Mouse (Mus musculus) left cerebral cortex, adult 18-20 months (tissue): ENCODE data around the gene Smo. TPM values are rescaled to one million over a fixed set of nuclear protein-coding genes. Genes with fewer than 3 reads are reported as not detected.
A peak's percentile ranks its signal among the peaks of the same experiment; 100 is the strongest.

Experiments
- DNase-seq, 2 experiments: peaks; one replicate each; pipeline ENCODE4 v3.0.0; 2021 to 2022; ENCODE audit warnings: low spot score in 2 of 2, mixed read lengths in 1 of 2
- total RNA-seq, 2 experiments: library from RNA; stranded (reverse); gene quantifications; 2 replicates each; pipeline ENCODE4 v1.2.3; 2021

Smo gene
- total RNA-seq, 2 experiments from 2014 or later: 8.3 to 9.1 TPM

- no peak for DNase-seq
Measured at GRCm38 (mm10) chr6:29774161-29774560, 38.9 kb downstream of the Smo start.

GRCm38 (mm10) chr6:29775609-29776008 is 40.3 kb downstream of the Smo start:
- peak; percentile 37 to 44 for DNase-seq

GRCm38 (mm10) chr6:29776542-29777237 is 41.4 kb downstream of the Smo start:
- no peak for DNase-seq

GRCm38 (mm10) chr6:29777238-29777555 is 41.9 kb downstream of the Smo start:
- no peak for DNase-seq

GRCm38 (mm10) chr6:29780082-29780481 is 44.8 kb downstream of the Smo start:
- no peak for DNase-seq

- DNase-seq: no peak
Measured at GRCm38 (mm10) chr6:29780571-29780970, 45.3 kb downstream of the Smo start.

- no peak for DNase-seq
Measured at GRCm38 (mm10) chr6:29782239-29782638, 46.9 kb downstream of the Smo start.

- no peak for DNase-seq
Measured at GRCm38 (mm10) chr6:29783960-29784359, 48.7 kb downstream of the Smo start.

- DNase-seq: no peak
Measured at GRCm38 (mm10) chr6:29784413-29785021, 49.2 kb downstream of the Smo start.

- DNase-seq: no peak
Measured at GRCm38 (mm10) chr6:29785759-29786158, 50.5 kb downstream of the Smo start.

GRCm38 (mm10) chr6:29788779-29789350 is 53.6 kb downstream of the Smo start:
- DNase-seq: no peak

GRCm38 (mm10) chr6:29790014-29790698 is 54.9 kb downstream of the Smo start:
- no peak for DNase-seq

GRCm38 (mm10) chr6:29793520-29793919 is 58.2 kb downstream of the Smo start:
- DNase-seq: no peak

GRCm38 (mm10) chr6:29794582-29794981 is 59.3 kb downstream of the Smo start:
- no peak for DNase-seq

GRCm38 (mm10) chr6:29802979-29803378 is 67.7 kb downstream of the Smo start:
- DNase-seq: no peak

GRCm38 (mm10) chr6:29804006-29804405 is 68.7 kb downstream of the Smo start:
- no peak for DNase-seq

GRCm38 (mm10) chr6:29805381-29805780 is 70.1 kb downstream of the Smo start:
- no peak for DNase-seq

Other genes with a start within 250 kb of the Smo start
- 1 to 10 TPM in 1 of 2 experiments, under 1 TPM in 1; 0.63 to 1.1 TPM for gene Kcp, start 227.6 kb upstream of the Smo start, total RNA-seq
- gene Irf5, start 208.9 kb upstream of the Smo start, total RNA-seq: 1 to 10 TPM; 4.2 to 5.2 TPM
- 10 to 100 TPM; 65.1 to 73.0 TPM for gene Tnpo3, start 125.6 kb upstream of the Smo start, total RNA-seq
- gene Tspan33, start 41.3 kb upstream of the Smo start, total RNA-seq: 10 to 100 TPM; 23.1 to 25.9 TPM
- gene Ahcyl2, start 32.5 kb downstream of the Smo start, total RNA-seq: 100 to 1,000 TPM; 136 to 139 TPM
- gene Strip2, start 181.5 kb downstream of the Smo start, total RNA-seq: 10 to 100 TPM; 17.5 to 25.3 TPM